Mouse (Mus musculus): ENCODE data around the gene Taz. TPM values are rescaled to one million over a fixed set of nuclear protein-coding genes. Genes with fewer than 3 reads are reported as not detected.

Taz gene
- polyA plus RNA-seq (2016; fragmentation: Nextera tagmentation; extraction: Ambion mirVana): 86.7 and 93.3 TPM in 2 replicates

DNA sequence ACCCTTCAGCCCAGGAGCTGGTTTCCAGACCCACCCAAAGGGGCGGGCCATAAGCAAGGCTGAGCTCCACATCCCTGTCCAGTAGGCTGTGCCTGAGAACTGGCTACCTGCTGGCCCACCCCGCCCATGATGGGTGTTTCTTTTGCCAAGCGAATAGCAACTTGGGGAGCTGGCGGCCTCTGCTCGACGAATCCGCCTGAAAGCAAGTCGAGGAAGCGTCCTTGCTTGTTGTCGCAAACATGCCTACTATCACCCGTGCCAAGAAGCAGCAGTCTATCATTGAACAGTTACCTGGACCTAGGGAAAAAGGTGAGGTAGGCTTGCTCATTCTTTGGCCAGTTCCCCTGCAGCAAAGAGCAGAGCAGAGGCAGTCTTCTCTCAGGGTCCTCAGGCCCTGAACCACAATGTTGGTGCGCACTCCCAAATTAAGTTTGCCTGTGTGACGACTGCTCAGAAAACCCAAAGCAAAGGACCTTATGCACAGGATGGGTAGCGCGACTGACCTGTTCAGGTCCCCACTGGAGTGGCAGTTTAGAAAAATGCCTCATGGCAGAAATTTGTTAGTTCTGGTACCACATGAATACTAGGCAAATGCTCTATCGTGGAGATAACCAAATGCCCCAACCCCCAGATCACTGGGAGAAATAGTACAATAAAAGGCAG is at the start of gene Taz, which contains the start of gene Dnase1l1:
Taz (plus strand) TSS at position 181 of the 663 bp plus-strand sequence.
Dnase1l1 (minus strand) TSS at position 606 of the 663 bp plus-strand sequence.
- ATAC-seq (ENCODE audit: low FRiP score, low read depth): peak; percentile 51; the same call in 1 of the 2 replicates
- peak within 1 kb of the TSS; percentile 69 for H3K9ac ChIP-seq
- WGBS: 17% methylated on average over 16 of the region's 16 CpGs
- 0 out of 2 replicates have a peak, but pooled peaks cover 7% of the 10 kb centered on the region for H3K4me1 ChIP-seq
- H3K27ac ChIP-seq: no peak within 1 kb of the TSS
- H3K36me3 ChIP-seq: no peaks in the 10 kb centered on the region
- H3K27me3 ChIP-seq (replicated peaks): no peaks in the 10 kb centered on the region
- H3K4me2 ChIP-seq (replicated peaks): peak within 1 kb of the TSS; percentile 70
- H3K4me3 ChIP-seq: peak within 1 kb of the TSS; percentile 57
- H3K9me3 ChIP-seq: no peaks in the 10 kb centered on the region

GRCm38 (mm10) chrX:74233196-74233595 is 48.5 kb upstream of the Taz start:
- no peak overlapping the region for H3K4me3 ChIP-seq
- no peaks in the 10 kb centered on the region for H3K27me3 ChIP-seq (replicated peaks)
- peaks cover 95% of the 10 kb centered on the region for H3K36me3 ChIP-seq
- H3K9me3 ChIP-seq: no peaks in the 10 kb centered on the region
- H3K27ac ChIP-seq: no peak overlapping the region
- H3K4me2 ChIP-seq (replicated peaks): no peak overlapping the region
- no peaks in the 10 kb centered on the region for H3K4me1 ChIP-seq
- H3K9ac ChIP-seq: no peak overlapping the region
- 96% methylated on average over 5 of the region's 5 CpGs for WGBS
- no peak for ATAC-seq (ENCODE audit: low FRiP score, low read depth)

GRCm38 (mm10) chrX:74240332-74240731 is 41.4 kb upstream of the Taz start:
- Histone ChIP-seq H3K4me3 (no peak overlapping the region; the same call in 1 of the 2 replicates), H3K36me3 (peaks cover 73% of the 10 kb centered on the region), H3K9ac (no peak overlapping the region), H3K4me1 (peaks cover 7% of the 10 kb centered on the region; the same call in 1 of the 2 replicates), H3K4me2 (replicated peaks) (no peak overlapping the region), H3K27ac (no peak overlapping the region), H3K9me3 (no peaks in the 10 kb centered on the region), H3K27me3 (replicated peaks) (no peaks in the 10 kb centered on the region)
- 88% methylated on average over 4 of the region's 4 CpGs for WGBS
- ATAC-seq (ENCODE audit: low FRiP score, low read depth): no peak

- H3K36me3 ChIP-seq: peaks cover 46% of the 10 kb centered on the region
- no peak for ATAC-seq (ENCODE audit: low FRiP score, low read depth)
- H3K9ac ChIP-seq: 0 out of 2 replicates have a peak overlapping the region, but pooled peaks have one; percentile 36
- no peaks in the 10 kb centered on the region for H3K27me3 ChIP-seq (replicated peaks)
- no peak overlapping the region for H3K27ac ChIP-seq
- WGBS: 91% methylated on average over 2 of the region's 2 CpGs
- H3K4me3 ChIP-seq: peak overlapping the region; percentile 56; the same call in 1 of the 2 replicates
- peaks cover 7% of the 10 kb centered on the region; the same call in 1 of the 2 replicates for H3K4me1 ChIP-seq
- no peaks in the 10 kb centered on the region for H3K9me3 ChIP-seq
- peak overlapping the region; percentile 66 for H3K4me2 ChIP-seq (replicated peaks)
Observed at GRCm38 (mm10) chrX:74243396-74243795, 38.3 kb upstream of the Taz start.

DNA sequence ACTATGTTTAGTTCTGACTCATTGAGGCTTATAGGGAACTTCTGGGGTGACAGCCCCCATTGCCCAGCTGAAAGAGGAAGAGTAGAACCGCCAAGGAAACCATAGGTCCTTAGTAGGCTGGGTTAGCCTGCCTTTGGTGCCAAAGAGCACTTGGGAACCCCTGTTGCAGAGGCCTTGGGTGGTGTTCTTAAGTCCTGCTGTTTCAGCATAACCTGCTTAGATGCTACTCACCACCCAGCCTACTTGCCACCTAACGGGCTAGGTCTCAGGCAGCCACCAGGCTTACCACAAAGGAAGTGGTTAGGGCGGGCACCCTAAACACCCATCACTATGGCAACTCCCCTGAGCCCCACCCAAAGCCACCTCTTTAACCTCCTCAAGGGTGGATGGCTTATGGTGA is 37.9 kb upstream of the Taz start:
- H3K4me2 ChIP-seq (replicated peaks): peak overlapping the region; percentile 66
- peaks cover 7% of the 10 kb centered on the region; the same call in 1 of the 2 replicates for H3K4me1 ChIP-seq
- ATAC-seq (ENCODE audit: low FRiP score, low read depth): no peak
- H3K9me3 ChIP-seq: no peaks in the 10 kb centered on the region
- H3K9ac ChIP-seq: peak overlapping the region; percentile 36
- WGBS: 69% methylated on average over 3 of the region's 3 CpGs
- H3K27ac ChIP-seq: no peak overlapping the region
- H3K36me3 ChIP-seq: peaks cover 42% of the 10 kb centered on the region
- no peaks in the 10 kb centered on the region for H3K27me3 ChIP-seq (replicated peaks)
- peak overlapping the region; percentile 56 for H3K4me3 ChIP-seq

- Histone ChIP-seq H3K4me3 (peak overlapping the region; percentile 56), H3K4me1 (peaks cover 7% of the 10 kb centered on the region; the same call in 1 of the 2 replicates), H3K9me3 (no peaks in the 10 kb centered on the region), H3K36me3 (peaks cover 35% of the 10 kb centered on the region), H3K27me3 (replicated peaks) (no peaks in the 10 kb centered on the region), H3K9ac (peak overlapping the region; percentile 76; the same call in 1 of the 2 replicates), H3K4me2 (replicated peaks) (peak overlapping the region; percentile 66), H3K27ac (no peak overlapping the region)
- ATAC-seq (ENCODE audit: low FRiP score, low read depth): peak; percentile 22; the same call in 1 of the 2 replicates
- 49% methylated on average over 3 of the region's 3 CpGs for WGBS
Observed at GRCm38 (mm10) chrX:74244614-74245083, 37.1 kb upstream of the Taz start.

DNA sequence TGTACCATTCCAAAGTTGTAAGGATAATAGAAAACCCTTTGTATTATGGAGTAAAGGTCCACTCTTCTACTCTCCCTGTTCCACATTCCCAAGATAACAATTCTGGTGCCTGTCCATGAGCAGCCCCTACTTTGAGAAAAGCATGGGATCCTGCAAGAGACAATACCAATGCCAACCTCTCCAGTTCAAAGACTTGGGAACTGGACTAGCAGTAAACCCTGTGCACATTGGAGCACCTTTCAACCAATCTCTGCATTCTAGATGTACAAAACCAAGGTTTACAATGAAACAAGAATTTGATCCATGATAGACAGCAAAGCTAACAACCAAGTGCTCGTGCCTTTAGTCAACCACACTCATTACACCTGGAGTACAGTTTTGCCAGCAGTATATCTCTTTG is 36.6 kb upstream of the Taz start:
- Histone ChIP-seq H3K4me1 (peaks cover 7% of the 10 kb centered on the region; the same call in 1 of the 2 replicates), H3K27ac (no peak overlapping the region), H3K9ac (peak overlapping the region; percentile 76), H3K4me3 (peak overlapping the region; percentile 56), H3K27me3 (replicated peaks) (no peaks in the 10 kb centered on the region), H3K36me3 (peaks cover 30% of the 10 kb centered on the region), H3K9me3 (no peaks in the 10 kb centered on the region), H3K4me2 (replicated peaks) (peak overlapping the region; percentile 66)
- 24% methylated on average over 1 of the region's 1 CpGs for WGBS
- no peak for ATAC-seq (ENCODE audit: low FRiP score, low read depth)

GRCm38 (mm10) chrX:74245687-74246086 is 36.0 kb upstream of the Taz start:
- H3K4me3 ChIP-seq: peak overlapping the region; percentile 56
- H3K4me1 ChIP-seq: peaks cover 7% of the 10 kb centered on the region; the same call in 1 of the 2 replicates
- peaks cover 24% of the 10 kb centered on the region for H3K36me3 ChIP-seq
- peak overlapping the region; percentile 76 for H3K9ac ChIP-seq
- no peaks in the 10 kb centered on the region for H3K27me3 ChIP-seq (replicated peaks)
- WGBS: 15% methylated on average over 21 of the region's 21 CpGs
- peak overlapping the region; percentile 53 for H3K27ac ChIP-seq
- H3K9me3 ChIP-seq: no peaks in the 10 kb centered on the region
- H3K4me2 ChIP-seq (replicated peaks): peak overlapping the region; percentile 66
- ATAC-seq (ENCODE audit: low FRiP score, low read depth): peak; percentile 55

- Histone ChIP-seq H3K4me1 (peaks cover 7% of the 10 kb centered on the region; the same call in 1 of the 2 replicates), H3K4me3 (peak overlapping the region; percentile 56), H3K4me2 (replicated peaks) (peak overlapping the region; percentile 66), H3K9ac (peak overlapping the region; percentile 76), H3K27me3 (replicated peaks) (no peaks in the 10 kb centered on the region), H3K27ac (peak overlapping the region; percentile 53; the same call in 1 of the 2 replicates), H3K36me3 (peaks cover 19% of the 10 kb centered on the region), H3K9me3 (no peaks in the 10 kb centered on the region)
- 21% methylated on average over 38 of the region's 38 CpGs for WGBS
- peak; percentile 90 for ATAC-seq (ENCODE audit: low FRiP score, low read depth)
Observed at GRCm38 (mm10) chrX:74246213-74246681, 35.5 kb upstream of the Taz start.

GRCm38 (mm10) chrX:74246693-74247092 is 35.0 kb upstream of the Taz start:
- H3K27ac ChIP-seq: no peak overlapping the region

GRCm38 (mm10) chrX:74248651-74249050 is 33.1 kb upstream of the Taz start:
- Histone ChIP-seq H3K4me3 (no peak overlapping the region), H3K9ac (no peak overlapping the region), H3K4me2 (replicated peaks) (peak overlapping the region; percentile 61), H3K27ac (no peak overlapping the region), H3K27me3 (replicated peaks) (no peaks in the 10 kb centered on the region), H3K9me3 (no peaks in the 10 kb centered on the region), H3K36me3 (no peaks in the 10 kb centered on the region), H3K4me1 (peaks cover 4% of the 10 kb centered on the region; the same call in 1 of the 2 replicates)
- 24% methylated on average over 3 of the region's 3 CpGs for WGBS
- no peak for ATAC-seq (ENCODE audit: low FRiP score, low read depth)

More at GRCm38 (mm10) chrX:74246693-74247092, 35.0 kb upstream of the Taz start:
- Histone ChIP-seq H3K4me3 (peak overlapping the region; percentile 56), H3K27me3 (replicated peaks) (no peaks in the 10 kb centered on the region), H3K4me2 (replicated peaks) (peak overlapping the region; percentile 66), H3K9ac (0 out of 2 replicates have a peak overlapping the region, but pooled peaks have one; percentile 26), H3K36me3 (peaks cover 14% of the 10 kb centered on the region), H3K4me1 (peaks cover 7% of the 10 kb centered on the region; the same call in 1 of the 2 replicates), H3K9me3 (no peaks in the 10 kb centered on the region)
- 16% methylated on average over 14 of the region's 15 CpGs for WGBS
- ATAC-seq (ENCODE audit: low FRiP score, low read depth): peak; percentile 17

DNA sequence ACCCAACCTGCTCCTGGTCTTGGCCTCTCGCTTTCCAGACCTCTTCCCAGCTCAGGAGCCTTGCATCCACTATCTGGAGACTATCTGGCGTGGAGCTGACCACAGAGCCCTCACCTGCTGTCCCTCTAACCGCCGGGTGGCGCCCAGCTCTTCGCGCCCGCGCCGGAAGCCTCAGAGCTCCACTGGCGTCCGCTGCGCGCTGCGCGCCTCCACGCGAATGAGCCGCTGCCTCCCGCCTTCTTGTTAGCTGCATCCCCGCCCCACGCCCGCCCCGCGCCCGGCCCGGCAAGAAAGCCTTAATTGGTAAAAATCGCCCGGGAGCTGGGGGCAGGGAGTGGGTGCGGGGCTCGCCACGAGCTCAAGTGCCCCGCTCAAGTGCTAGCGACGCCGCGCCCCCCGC is 32.1 kb upstream of the Taz start, which contains the start of gene Flna:
Flna (minus strand) TSS at position 206 of the 400 bp plus-strand sequence.
- Histone ChIP-seq H3K9ac (peak within 1 kb of the TSS; percentile 54), H3K36me3 (no peaks in the 10 kb centered on the region), H3K9me3 (no peaks in the 10 kb centered on the region), H3K4me2 (replicated peaks) (peak within 1 kb of the TSS; percentile 61), H3K27ac (no peak within 1 kb of the TSS), H3K4me1 (no peaks in the 10 kb centered on the region), H3K4me3 (peak within 1 kb of the TSS; percentile 39), H3K27me3 (replicated peaks) (no peaks in the 10 kb centered on the region)
- 26% methylated on average over 38 of the region's 38 CpGs for WGBS
- no peak for ATAC-seq (ENCODE audit: low FRiP score, low read depth)
